Mouse (Mus musculus) heart, postnatal 0 days (tissue): ENCODE measurements around the gene Tmem102. TPM values are rescaled to one million over a fixed set of nuclear protein-coding genes. Genes with fewer than 3 reads are reported as not detected.

ENCODE experiments used
- ATAC-seq: fragments of 200-750 bp; cut with Nextera tagmentation; 2 replicates; pipeline ENCODE4 v1.8.0; 2017; ENCODE audit warnings: low read depth, moderate number of reproducible peaks, moderate library complexity; ENCODE audit not compliant: insufficient read depth
- DNase-seq: peaks from one replicate; pipeline ENCODE4 v3.0.0-alpha.2; 2016; ENCODE audit warnings: low spot score
- H3K27ac ChIP-seq: fragments of 300-500 bp; sonication (generic); 2 replicates; pipeline ENCODE4 v1.5.1; 2014; ENCODE audit warnings: low read depth, mild to moderate bottlenecking
- H3K27me3 ChIP-seq: fragments of 300-500 bp; sonication (generic); 2 replicates; pipeline ENCODE4 v1.6.1; 2014; ENCODE audit warnings: low read length, mixed read lengths; ENCODE audit not compliant: control insufficient read depth, insufficient read depth
- H3K36me3 ChIP-seq: fragments of 300-500 bp; sonication (generic); replicated peaks from 2 replicates; pipeline ENCODE4 v1.6.1; 2014; ENCODE audit warnings: low read length, mixed read lengths; ENCODE audit not compliant: control insufficient read depth, insufficient read depth
- H3K4me1 ChIP-seq: fragments of 300-500 bp; sonication (generic); 2 replicates; pipeline ENCODE4 v1.6.1; 2014; ENCODE audit warnings: antibody characterized with exemption; ENCODE audit not compliant: control insufficient read depth, insufficient read depth
- H3K4me2 ChIP-seq: fragments of 300-500 bp; sonication (generic); 2 replicates; pipeline ENCODE4 v1.6.1; 2014; ENCODE audit warnings: low read depth, mild to moderate bottlenecking, low read length, moderate library complexity
- H3K4me3 ChIP-seq: fragments of 300-500 bp; sonication (generic); 2 replicates; pipeline ENCODE4 v1.5.1; 2014; ENCODE audit warnings: low read depth, low read length
- H3K9ac ChIP-seq: fragments of 300-500 bp; sonication (generic); replicated peaks from 2 replicates; pipeline ENCODE4 v1.6.1; 2014; ENCODE audit warnings: low read depth, low read length, mixed read lengths
- H3K9me3 ChIP-seq: fragments of 300-500 bp; sonication (generic); replicated peaks from 2 replicates; pipeline ENCODE4 v1.6.1; 2016; ENCODE audit warnings: low read length; ENCODE audit not compliant: control insufficient read depth
- CTCF ChIP-seq: IDR thresholded peaks from 2 replicates; pipeline ENCODE4 v1.5.1; 2016; ENCODE audit warnings: antibody characterized with exemption, control low read depth, low read depth
- EP300 ChIP-seq: IDR thresholded peaks from 2 replicates; pipeline ENCODE4 v1.6.1; 2016; ENCODE audit warnings: antibody characterized with exemption, low read depth
- WGBS: fragments of 180-500 bp; shearing (Covaris S2); extraction: QIAGEN DNeasy Blood & Tissue Kit; methylation state at CpG from one replicate; pipeline ENCODE4 v1.1.7; 2014; 5-methylcytosine and 5-hydroxymethylcytosine counted together
- polyA plus RNA-seq: library from polyadenylated mRNA; unstranded; fragments of >200 nt; fragmentation: Nextera tagmentation; extraction: Ambion mirVana; gene quantifications from 2 replicates; pipeline ENCODE4 v1.2.1, GENCODE M21; 2015
- total RNA-seq: library from RNA; depleted of rRNA; stranded (reverse); fragments of >200 nt; gene quantifications from 2 replicates; pipeline ENCODE4 v1.2.3, GENCODE M21; 2014; ENCODE audit warnings: low replicate concordance

The Tmem102 gene
- total and polyA plus RNA-seq, 2 experiments from 2014 or later = 2.6 to 2.7 TPM

GRCm38 (mm10) chr11:69800138-69800391 lies 5.4 kb downstream of the Tmem102 start:
- Histone ChIP-seq H3K4me1 (peaks cover 43% of the 10 kb centered on the region), H3K27me3 (peaks cover 24% of the 10 kb centered on the region)

GRCm38 (mm10) chr11:69799394-69800137 lies 5.9 kb downstream of the Tmem102 start:
- Histone ChIP-seq H3K27ac (no peak overlapping the region), H3K9ac (no peak overlapping the region), H3K36me3 (no peaks in the 10 kb centered on the region), H3K27me3 (peaks cover 19% of the 10 kb centered on the region), H3K4me2 (0 out of 2 replicates have a peak overlapping the region, but pooled peaks have one; percentile 84), H3K9me3 (no peaks in the 10 kb centered on the region), H3K4me1 (peaks cover 40% of the 10 kb centered on the region), H3K4me3 (no peak overlapping the region)
- WGBS = 38% methylated on average over 11 of the region's 12 CpGs
- no peak for TF ChIP-seq EP300
- TF ChIP-seq CTCF = no peak
- ATAC-seq (no peak), DNase-seq (no peak)

More at GRCm38 (mm10) chr11:69800138-69800391, 5.4 kb downstream of the Tmem102 start:
- H3K9ac ChIP-seq = no peak overlapping the region
- TF ChIP-seq EP300 (no peak), CTCF (no peak)
- H3K36me3 ChIP-seq = no peaks in the 10 kb centered on the region
- no peak overlapping the region for H3K27ac ChIP-seq
- ATAC-seq (no peak), DNase-seq (no peak)
- peak overlapping the region; percentile 57; the same call in 1 of the 2 replicates for H3K4me3 ChIP-seq
- 7% methylated on average over 11 of the region's 11 CpGs for WGBS
- H3K9me3 ChIP-seq = no peaks in the 10 kb centered on the region
- H3K4me2 ChIP-seq = peak overlapping the region; percentile 84

GRCm38 (mm10) chr11:69797924-69798323 lies 7.5 kb downstream of the Tmem102 start:
- Histone ChIP-seq H3K4me3 (no peak overlapping the region), H3K27me3 (peaks cover 19% of the 10 kb centered on the region), H3K9me3 (no peaks in the 10 kb centered on the region), H3K36me3 (no peaks in the 10 kb centered on the region), H3K4me1 (peaks cover 32% of the 10 kb centered on the region), H3K27ac (no peak overlapping the region), H3K4me2 (no peak overlapping the region), H3K9ac (no peak overlapping the region)
- ATAC-seq = no peak
- WGBS = 77% methylated on average over 7 of the region's 7 CpGs
- no peak for DNase-seq
- TF ChIP-seq EP300 = no peak
- TF ChIP-seq CTCF = no peak

GRCm38 (mm10) chr11:69795983-69796435 lies 9.4 kb downstream of the Tmem102 start:
- TF ChIP-seq CTCF (no peak), EP300 (no peak)
- H3K4me1 ChIP-seq = peaks cover 18% of the 10 kb centered on the region; the same call in 1 of the 2 replicates
- ATAC-seq = no peak
- peak overlapping the region; percentile 85 for H3K4me2 ChIP-seq
- H3K4me3 ChIP-seq = peak overlapping the region; percentile 54
- H3K9me3 ChIP-seq = no peaks in the 10 kb centered on the region
- H3K36me3 ChIP-seq = no peaks in the 10 kb centered on the region
- peak overlapping the region; percentile 47; the same call in 1 of the 2 replicates for H3K9ac ChIP-seq
- no peak for DNase-seq
- 4% methylated on average over 13 of the region's 13 CpGs for WGBS
- H3K27ac ChIP-seq = no peak overlapping the region
- H3K27me3 ChIP-seq = 0 out of 2 replicates have a peak, but pooled peaks cover 5% of the 10 kb centered on the region

GRCm38 (mm10) chr11:69795168-69795982 lies 10.0 kb downstream of the Tmem102 start, which contains the start of gene Chrnb1:
TSS of gene Chrnb1 (minus strand) at chr11:69795943.
- peaks cover 12% of the 10 kb centered on the region; the same call in 1 of the 2 replicates for H3K4me1 ChIP-seq
- peak within 1 kb of the TSS; percentile 47 for H3K9ac ChIP-seq
- peak within 1 kb of the TSS; percentile 54 for H3K4me3 ChIP-seq
- 0 out of 2 replicates have a peak within 1 kb of the TSS, but pooled peaks have one; percentile 3 for H3K27ac ChIP-seq
- peak; percentile 97 for ATAC-seq
- no peaks in the 10 kb centered on the region for H3K9me3 ChIP-seq
- 0 out of 2 replicates have a peak, but pooled peaks cover 5% of the 10 kb centered on the region for H3K27me3 ChIP-seq
- H3K4me2 ChIP-seq = peak within 1 kb of the TSS; percentile 85
- peak; percentile 98 for DNase-seq
- TF ChIP-seq CTCF (no peak), EP300 (no peak)
- WGBS = 2% methylated on average over 52 of the region's 52 CpGs
- no peaks in the 10 kb centered on the region for H3K36me3 ChIP-seq
